Mouse (Mus musculus) forebrain, embryonic 14.5 days (tissue): ENCODE measurements around the gene Rmi2. TPM values are rescaled to one million over a fixed set of nuclear protein-coding genes. Genes with fewer than 3 reads are reported as not detected.

Experiments
- ATAC-seq: fragments of 200-750 bp; cut with Nextera tagmentation; 2 replicates; pipeline ENCODE4 v1.8.0; 2017; ENCODE audit warnings: mild to moderate bottlenecking, moderate library complexity
- DNase-seq: peaks from one replicate; pipeline ENCODE4 v3.0.0-alpha.2; 2015; ENCODE audit warnings: low spot score
- H3K27ac ChIP-seq: fragments of 300-500 bp; sonication (generic); 2 replicates; pipeline ENCODE4 v1.5.1; 2014; ENCODE audit warnings: low read depth, mild to moderate bottlenecking, control low read depth, low read length, moderate library complexity
- H3K27me3 ChIP-seq: fragments of 300-500 bp; sonication (generic); replicated peaks from 2 replicates; pipeline ENCODE4 v1.6.1; 2014; ENCODE audit warnings: low read length, control low read depth, mixed read lengths; ENCODE audit not compliant: control insufficient read depth, insufficient read depth
- H3K36me3 ChIP-seq: fragments of 300-500 bp; sonication (generic); 2 replicates; pipeline ENCODE4 v1.6.1; 2014; ENCODE audit warnings: low read length, control low read depth; ENCODE audit not compliant: control insufficient read depth, insufficient read depth
- H3K4me1 ChIP-seq: fragments of 300-500 bp; sonication (generic); 2 replicates; pipeline ENCODE4 v1.6.1; 2014; ENCODE audit warnings: antibody characterized with exemption, low read length, control low read depth; ENCODE audit not compliant: control insufficient read depth, insufficient read depth
- H3K4me2 ChIP-seq: fragments of 300-500 bp; sonication (generic); 2 replicates; pipeline ENCODE4 v1.6.1; 2014; ENCODE audit warnings: mild to moderate bottlenecking, control low read depth, low read length
- H3K4me3 ChIP-seq: fragments of 300-500 bp; sonication (generic); 2 replicates; pipeline ENCODE4 v1.5.1; 2014; ENCODE audit warnings: low read depth, low read length, control low read depth
- H3K9ac ChIP-seq: fragments of 300-500 bp; sonication (generic); 2 replicates; pipeline ENCODE4 v1.6.1; 2014; ENCODE audit warnings: mild to moderate bottlenecking, low read length, control low read depth, moderate library complexity
- H3K9me3 ChIP-seq: fragments of 300-500 bp; sonication (generic); replicated peaks from 2 replicates; pipeline ENCODE4 v1.6.1; 2016; ENCODE audit warnings: low read length, control low read depth, mixed read lengths; ENCODE audit not compliant: control insufficient read depth
- WGBS: fragments of 180-500 bp; shearing (Covaris S2); extraction: QIAGEN DNeasy Blood & Tissue Kit; methylation state at CpG from one replicate; pipeline ENCODE4 v1.1.7; 2014; 5-methylcytosine and 5-hydroxymethylcytosine counted together
- polyA plus RNA-seq: library from polyadenylated mRNA; unstranded; fragments of >200 nt; fragmentation: Nextera tagmentation; extraction: Ambion mirVana; gene quantifications from 2 replicates; pipeline ENCODE4 v1.2.1, GENCODE M21; 2014

Gene Rmi2
- polyA plus RNA-seq, 1 experiment from 2014 or later = 0.88 TPM

DNA sequence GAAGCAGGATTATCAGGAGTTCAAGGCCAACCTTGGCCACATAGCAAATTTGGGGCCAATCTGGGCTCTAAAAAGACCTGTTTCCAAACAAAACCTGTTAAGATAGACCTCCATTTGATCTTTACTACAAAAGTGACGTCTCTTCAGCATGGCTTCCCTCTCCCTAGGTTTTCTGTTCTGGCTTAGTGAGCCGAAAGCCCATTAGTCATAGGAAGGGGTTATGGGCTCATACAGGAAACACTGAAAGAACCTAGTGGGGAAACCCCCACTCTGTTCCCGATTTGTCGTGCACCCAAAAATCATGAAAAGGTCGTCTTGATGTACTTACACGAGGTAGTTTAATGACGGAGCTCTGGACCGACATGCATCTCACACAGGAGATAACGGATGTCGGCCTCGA, 102.6 kb downstream of the Rmi2 start:
- Histone ChIP-seq H3K36me3 (no peaks in the 10 kb centered on the region), H3K27me3 (no peaks in the 10 kb centered on the region), H3K27ac (no peak overlapping the region), H3K4me1 (no peaks in the 10 kb centered on the region), H3K9ac (no peak overlapping the region), H3K9me3 (no peaks in the 10 kb centered on the region), H3K4me2 (no peak overlapping the region), H3K4me3 (no peak overlapping the region)
- DNase-seq = no peak
- whole genome bisulfite sequencing = 83% methylated on average over 11 of the region's 11 CpGs
- ATAC-seq = no peak

DNA sequence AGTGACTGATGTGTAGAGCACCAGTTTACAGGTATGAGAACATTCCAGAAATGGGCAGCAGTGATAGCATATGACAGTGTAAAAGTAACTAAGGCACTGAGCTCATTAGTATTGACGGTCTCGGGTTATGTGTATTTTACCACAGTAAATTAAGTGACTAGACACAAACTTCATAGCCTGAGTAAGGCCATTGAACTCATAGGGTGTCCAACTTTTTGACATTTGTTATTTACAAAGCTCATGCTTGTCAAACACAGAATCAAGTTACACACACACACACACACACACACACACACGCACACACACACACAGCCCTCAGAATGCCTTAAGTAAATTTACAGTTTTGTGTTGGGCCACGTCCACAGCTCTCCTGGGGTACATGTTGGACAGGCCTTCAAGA, 105.1 kb downstream of the Rmi2 start:
- no peak overlapping the region for H3K27ac ChIP-seq
- no peaks in the 10 kb centered on the region for H3K9me3 ChIP-seq
- no peak for ATAC-seq
- no peak overlapping the region for H3K9ac ChIP-seq
- no peak overlapping the region for H3K4me3 ChIP-seq
- no peaks in the 10 kb centered on the region for H3K36me3 ChIP-seq
- WGBS = 92% methylated on average over 4 of the region's 4 CpGs
- no peaks in the 10 kb centered on the region for H3K4me1 ChIP-seq
- H3K27me3 ChIP-seq = no peaks in the 10 kb centered on the region
- DNase-seq = no peak
- H3K4me2 ChIP-seq = no peak overlapping the region

DNA sequence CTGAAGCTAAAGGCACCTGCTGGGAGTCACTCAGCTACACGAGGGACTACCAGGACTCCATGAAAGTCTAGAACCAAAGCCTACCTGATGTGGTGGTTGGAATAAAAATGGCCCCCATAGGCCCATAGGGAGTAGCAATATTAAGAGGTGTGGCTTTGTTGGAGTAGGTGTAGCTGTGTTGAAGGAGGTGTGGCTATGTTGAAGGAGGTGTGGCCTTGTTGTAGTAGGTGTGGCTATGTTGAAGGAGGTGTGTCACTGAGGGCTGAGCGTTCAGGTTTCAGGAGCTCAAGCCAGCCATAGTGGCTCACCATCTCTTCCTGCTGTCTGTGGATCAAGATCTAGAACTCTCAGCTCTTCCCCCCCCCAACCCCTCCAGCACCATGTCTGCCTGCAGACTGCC, 105.8 kb downstream of the Rmi2 start:
- Histone ChIP-seq H3K9ac (no peak overlapping the region), H3K4me1 (no peaks in the 10 kb centered on the region), H3K4me3 (no peak overlapping the region), H3K36me3 (no peaks in the 10 kb centered on the region), H3K4me2 (no peak overlapping the region), H3K9me3 (no peaks in the 10 kb centered on the region), H3K27ac (no peak overlapping the region), H3K27me3 (no peaks in the 10 kb centered on the region)
- DNase-seq (no peak), ATAC-seq (no peak)
- WGBS = 84% methylated on average over 2 of the region's 2 CpGs

Other genes starting within 250 kb of the Rmi2 start
- 1.1 and 1.6 TPM in 2 replicates for gene Socs1, start 49.5 kb upstream of the Rmi2 start, polyA plus RNA-seq
- not detected in 2 replicates for gene Tnp2, start 46.4 kb upstream of the Rmi2 start, polyA plus RNA-seq
- gene Prm3, start 44.1 kb upstream of the Rmi2 start, polyA plus RNA-seq = not detected in 2 replicates
- gene Prm2, start 38.9 kb upstream of the Rmi2 start, polyA plus RNA-seq = not detected in 2 replicates
- not detected in 2 replicates for gene Prm1, start 29.2 kb upstream of the Rmi2 start, polyA plus RNA-seq
- gene Gm11172, start 22.1 kb upstream of the Rmi2 start, polyA plus RNA-seq = not detected in 2 replicates
- gene Snn, start 225.9 kb downstream of the Rmi2 start, polyA plus RNA-seq = 170 and 171 TPM in 2 replicates
- 41.4 and 44.5 TPM in 2 replicates for gene Litaf, start 231.1 kb downstream of the Rmi2 start, polyA plus RNA-seq